In genomic region chr5:43892386-43892785, GRCm38 (mm10) we compare ENCODE assay signal across 11 mouse cellular contexts. TPM values are rescaled to one million over a fixed set of nuclear protein-coding genes. Genes with fewer than 3 reads are reported as not detected.
A peak's percentile ranks its signal among the peaks of the same experiment; 100 is the strongest.
DNase-seq lines count a peak whose midpoint lies in the region; ATAC-seq and TF ChIP-seq lines count a peak whose summit lies in the region.
"Had no signal": no experiment of that assay in that cellular context is flagged by ENCODE, and none has a peak within 500 bp of the region (broad histone marks: within the 10 kb centered on the region; RNA-seq: fewer than 3 reads in every experiment).

No protein-coding gene starts in this region.

- TF ChIP-seq CTCF in liver, postnatal 0 days (IDR thresholded peaks at IDR 0.05; ENCODE audit: low read depth), result peak; percentile 65
- TF ChIP-seq CTCF in Patski (IDR thresholded peaks at IDR 0.05), result peak; percentile 78

- H3K9ac ChIP-seq in liver, postnatal 0 days (replicated peaks), result no peak overlapping the region
- no peak overlapping the region for H3K9ac ChIP-seq in liver, embryonic 12.5 days
- H3K9ac ChIP-seq in forebrain, embryonic 11.5 days (ENCODE audit: low read length), result no peak overlapping the region
- H3K9ac ChIP-seq: liver, embryonic 15.5 days had no signal

- no peak overlapping the region for H3K27ac ChIP-seq in liver, postnatal 0 days (ENCODE audit: low read depth)
- no peak overlapping the region for H3K27ac ChIP-seq in liver, embryonic 12.5 days
- H3K27ac ChIP-seq in forebrain, embryonic 11.5 days (ENCODE audit: low read depth, low read length), result no peak overlapping the region
- H3K27ac ChIP-seq: liver, embryonic 15.5 days had no signal

- peaks cover 4% of the 10 kb centered on the region for H3K4me1 ChIP-seq in liver, postnatal 0 days (ENCODE audit: insufficient read depth)
- H3K4me1 ChIP-seq in liver, embryonic 12.5 days, result no peaks in the 10 kb centered on the region
- H3K4me1 ChIP-seq in forebrain, embryonic 11.5 days (replicated peaks; ENCODE audit: control insufficient read depth, insufficient read depth, low read length), result no peaks in the 10 kb centered on the region
- H3K4me1 ChIP-seq: liver, embryonic 15.5 days had no signal

- CTCF ChIA-PET in Patski (lab: Charles Lee), result interaction anchor here (0.7 to 6.6 kb wide), 25 partner anchors 9 to 275 kb away, joined by 3 to 53 read pairs (median 4); partner anchors contain the start of gene Cd38

- in situ Hi-C loops in Patski (cut with MboI; ENCODE audit: low pct_unique_long_range_greater_than_20kb), result loop anchor here (5.0 to 25.0 kb wide), 2 partner anchors 100 to 1545 kb away; no protein-coding TSS in a partner anchor

- no peak overlapping the region for H3K4me3 ChIP-seq in liver, postnatal 0 days (ENCODE audit: low read depth, low read length)
- H3K4me3 ChIP-seq in liver, embryonic 12.5 days, result no peak overlapping the region
- no peak overlapping the region for H3K4me3 ChIP-seq in forebrain, embryonic 11.5 days (ENCODE audit: low read depth, low read length)
- H3K4me3 ChIP-seq: erythroblast, embryonic 14.5 days; liver, embryonic 15.5 days had no signal

- no peaks in the 10 kb centered on the region for H3K36me3 ChIP-seq in liver, postnatal 0 days (replicated peaks; ENCODE audit: insufficient read depth, low read length)
- H3K36me3 ChIP-seq in liver, embryonic 12.5 days, result no peaks in the 10 kb centered on the region
- H3K36me3 ChIP-seq in forebrain, embryonic 11.5 days (ENCODE audit: control insufficient read depth, insufficient read depth, low read length), result no peaks in the 10 kb centered on the region
- H3K36me3 ChIP-seq: G1E; liver, embryonic 15.5 days had no signal

- 14% methylated on average over 1 of the region's 1 CpGs for WGBS in liver, postnatal 0 days (ENCODE audit: insufficient replicate concordance)
- WGBS in liver, embryonic 12.5 days (ENCODE audit: insufficient replicate concordance), result 17% methylated on average over 1 of the region's 1 CpGs
- 21% methylated on average over 1 of the region's 1 CpGs for WGBS in forebrain, embryonic 11.5 days

- H3K4me2 ChIP-seq in liver, postnatal 0 days (ENCODE audit: low read depth, low read length), result no peak overlapping the region
- no peak overlapping the region for H3K4me2 ChIP-seq in liver, embryonic 12.5 days
- no peak overlapping the region for H3K4me2 ChIP-seq in forebrain, embryonic 11.5 days (ENCODE audit: low read depth, low read length, severe bottlenecking)
- H3K4me2 ChIP-seq: liver, embryonic 15.5 days had no signal

- DNase-seq in cerebellum, adult 9-10 months, result peak; percentile 11
- DNase-seq in cerebellum, adult 11-12 months, result no peak
- no peak for DNase-seq in liver, postnatal 0 days
- no peak for DNase-seq in Patski (ENCODE audit: low read depth, low spot score)
- peak; percentile 59 for DNase-seq in induced T-regulatory cell, adult 2 months (ENCODE audit: low read depth)
- peak; percentile 53 for DNase-seq in lung, postnatal 25 days (ENCODE audit: low spot score)
- no peak for DNase-seq in forebrain, embryonic 11.5 days (ENCODE audit: low spot score)

- no peaks in the 10 kb centered on the region for H3K27me3 ChIP-seq in liver, postnatal 0 days (ENCODE audit: insufficient read depth, low read length)
- no peaks in the 10 kb centered on the region for H3K27me3 ChIP-seq in liver, embryonic 12.5 days (replicated peaks)
- peaks cover 12% of the 10 kb centered on the region for H3K27me3 ChIP-seq in Patski
- no peaks in the 10 kb centered on the region for H3K27me3 ChIP-seq in forebrain, embryonic 11.5 days (ENCODE audit: control insufficient read depth, insufficient read depth, low read length)
- H3K27me3 ChIP-seq: liver, embryonic 15.5 days had no signal

- H3K9me3 ChIP-seq in liver, postnatal 0 days (ENCODE audit: low read length), result no peaks in the 10 kb centered on the region
- no peaks in the 10 kb centered on the region for H3K9me3 ChIP-seq in liver, embryonic 12.5 days (replicated peaks)
- no peaks in the 10 kb centered on the region for H3K9me3 ChIP-seq in forebrain, embryonic 11.5 days (ENCODE audit: control insufficient read depth, low read length)
- H3K9me3 ChIP-seq: G1E; liver, embryonic 15.5 days had no signal

- TF ChIP-seq EP300 in liver, postnatal 0 days (IDR thresholded peaks at IDR 0.05; ENCODE audit: low read depth), result no peak

- ATAC-seq in liver, postnatal 0 days, result no peak
- ATAC-seq in liver, embryonic 12.5 days, result no peak
- ATAC-seq in Patski, result peak; percentile 45
- no peak for ATAC-seq in forebrain, embryonic 11.5 days (replicated peaks; ENCODE audit: low FRiP score)

- POLR2A ChIA-PET in Patski (lab: Charles Lee), result interaction anchor here (0.6 to 0.7 kb wide), 2 partner anchors 22 to 1403 kb away, joined by 3 to 5 read pairs; no protein-coding TSS in a partner anchor

RNA-seq across cellular contexts. Expression of gene Gm7879, which starts 20.6 kb away (rescaled TPM):
- polyA plus RNA-seq in liver, postnatal 0 days (2015; fragmentation: Nextera tagmentation; extraction: Ambion mirVana), result 0.51 TPM in 1 of 2 replicates, not detected in the other
- 0.76 TPM in 1 of 2 replicates, not detected in the other for polyA plus RNA-seq in liver, embryonic 12.5 days (2016; fragmentation: Nextera tagmentation; extraction: Ambion mirVana)
- polyA plus RNA-seq in Patski (2021), result 19.7 TPM
- 1.2 TPM in 1 of 2 replicates, not detected in the other for polyA plus RNA-seq in forebrain, embryonic 11.5 days (2014; fragmentation: Nextera tagmentation; extraction: Ambion mirVana)
- polyA plus RNA-seq: G1E had no signal

RNA-seq across cellular contexts. Expression of gene Cd38, which starts 24.0 kb away (rescaled TPM):
- 18.6 and 20.5 TPM in 2 replicates for polyA plus RNA-seq in liver, postnatal 0 days (2015; fragmentation: Nextera tagmentation; extraction: Ambion mirVana)
- polyA plus RNA-seq in liver, embryonic 12.5 days (2016; fragmentation: Nextera tagmentation; extraction: Ambion mirVana), result 13.2 and 13.9 TPM in 2 replicates
- polyA plus RNA-seq in Patski (2021), result 1.6 TPM
- polyA plus RNA-seq in forebrain, embryonic 11.5 days (2014; fragmentation: Nextera tagmentation; extraction: Ambion mirVana), result 6.3 TPM in 2 replicates
- polyA plus RNA-seq: erythroblast, embryonic 14.5 days; G1E had no signal

Comparison
In these comparisons a context has a peak if more than half of its experiments do, and no peak if none do; other contexts are left out.
1. DNase-seq: peak in cerebellum, adult 9-10 months (single experiment), induced T-regulatory cell, adult 2 months (single experiment) and lung, postnatal 25 days (single experiment); none in cerebellum, adult 11-12 months (single experiment), liver, postnatal 0 days (single experiment), Patski (single experiment) and forebrain, embryonic 11.5 days (single experiment).